Mouse (Mus musculus): ENCODE measurements around the gene Ldlrap1.

- TF ChIP-seq POLR2A (IDR thresholded peaks at IDR 0.05; ENCODE audit: control insufficient read depth, extremely low read depth, insufficient read depth, low read length, poor library complexity) (no peak), CTCF (IDR thresholded peaks at IDR 0.05; ENCODE audit: borderline replicate concordance, control insufficient read depth, extremely low read depth, insufficient read depth, low read length, poor library complexity) (no peak)
These were observed 34.3 kb upstream of the Ldlrap1 start for GRCm38 (mm10) chr4:134802155-134802554.
